Mouse (Mus musculus) brain, embryonic 14.5 days (tissue): ENCODE data around the gene Smdt1. TPM values are rescaled to one million over a fixed set of nuclear protein-coding genes. Genes with fewer than 3 reads are reported as not detected.

ENCODE experiments used
- DNase-seq: peaks from one replicate; pipeline ENCODE4 v3.0.0-alpha.2; 2011; ENCODE audit warnings: low read depth
- CTCF ChIP-seq: fragments of 200-500 bp; IDR thresholded peaks from 2 replicates; pipeline ENCODE4 v1.5.1; 2012; ENCODE audit warnings: inconsistent platforms, mild to moderate bottlenecking, moderate library complexity, borderline replicate concordance; ENCODE audit not compliant: insufficient read depth, insufficient read length; ENCODE audit errors: extremely low read depth
- POLR2A ChIP-seq: fragments of 200-500 bp; IDR thresholded peaks from 2 replicates; pipeline ENCODE4 v1.6.1; 2012; ENCODE audit warnings: mild to moderate bottlenecking, inconsistent platforms, borderline replicate concordance; ENCODE audit not compliant: poor library complexity, insufficient read depth, insufficient read length, severe bottlenecking; ENCODE audit errors: extremely low read depth
- polyA plus RNA-seq: library from polyadenylated mRNA; depleted of rRNA; stranded (reverse); fragments of >200 nt; gene quantifications from 2 replicates; pipeline ENCODE4 v1.2.3, GENCODE M21; 2012; rRNA removed

Gene Smdt1
- 231 and 270 TPM in 2 replicates for polyA plus RNA-seq

DNA sequence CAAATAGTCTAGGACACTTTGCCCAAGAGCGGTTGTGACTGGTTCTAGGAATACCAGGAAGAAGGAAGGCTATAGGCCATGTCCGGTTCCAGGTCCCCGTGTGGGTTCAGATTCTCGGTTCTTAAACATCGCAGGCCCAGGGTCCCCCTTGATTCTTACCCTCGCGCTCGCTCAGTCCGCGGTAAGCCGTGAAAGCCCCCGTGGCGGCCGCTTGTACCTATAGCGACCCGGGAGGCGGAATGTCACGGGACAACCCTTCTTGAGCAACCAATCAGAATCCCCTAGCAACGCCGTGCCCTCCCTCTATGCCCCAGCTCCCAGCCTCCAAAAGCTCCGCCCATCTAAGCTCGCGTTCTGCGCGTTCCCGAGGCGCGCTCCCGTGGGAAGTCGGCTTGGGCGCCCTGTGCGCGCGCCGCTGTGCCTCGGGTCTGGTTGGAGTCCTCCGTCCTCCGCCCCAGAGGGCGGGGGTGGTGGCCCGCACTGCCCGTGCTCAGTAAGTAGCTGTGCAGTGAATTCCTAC, at the start of gene Smdt1, which contains the start of the genes Naga and Pheta2:
TSS of gene Smdt1 (plus strand) at position 367 of the 520 bp plus-strand sequence.
TSS of gene Naga (minus strand) at position 333 of the 520 bp plus-strand sequence.
TSS of gene Pheta2 (plus strand) at position 350 of the 520 bp plus-strand sequence.
- DNase-seq = peak; percentile 98
- TF ChIP-seq POLR2A (peak; percentile 23; the same call in 1 of the 2 replicates), CTCF (no peak)

DNA sequence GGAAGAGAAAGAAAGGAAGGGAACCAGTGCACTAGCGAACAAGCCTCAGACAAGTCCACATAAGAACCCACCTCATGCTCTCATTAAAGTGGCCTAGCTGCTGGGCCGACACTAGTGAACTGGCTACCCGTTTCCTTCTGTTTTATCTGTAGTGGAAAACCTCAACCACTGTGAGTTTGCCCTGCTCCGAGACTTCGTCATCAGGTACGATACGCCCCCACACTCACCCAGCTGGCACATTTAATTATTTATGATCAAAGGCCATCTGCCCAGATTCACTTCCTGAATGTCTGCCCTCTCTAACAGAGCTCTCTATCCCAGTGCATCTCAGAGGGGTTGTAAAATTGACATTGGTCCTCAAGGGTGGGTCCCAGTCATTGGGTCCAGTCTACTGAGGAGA, 48.5 kb upstream of the Smdt1 start:
- TF ChIP-seq CTCF (no peak), POLR2A (no peak)
- no peak for DNase-seq

DNA sequence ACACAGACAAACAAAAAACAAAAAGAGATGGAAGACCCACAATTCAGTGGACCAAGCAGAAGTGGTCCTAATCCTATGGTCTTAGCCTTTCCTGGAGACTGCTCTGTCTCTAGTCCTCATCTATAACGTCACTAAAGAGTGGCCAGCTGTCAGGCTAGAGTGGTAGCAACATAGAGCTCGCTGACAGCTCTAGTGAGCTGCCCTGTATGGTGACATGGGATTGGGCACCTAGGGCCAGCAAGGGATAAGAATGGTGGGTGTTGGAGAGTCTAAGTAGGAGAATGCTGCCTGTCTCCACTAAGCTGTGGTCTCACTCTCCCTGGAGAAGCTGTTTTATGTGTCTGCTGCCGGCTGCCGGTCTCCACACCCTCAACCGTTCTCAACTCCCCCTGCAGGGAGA, 45.9 kb upstream of the Smdt1 start:
- TF ChIP-seq POLR2A (no peak), CTCF (no peak)

DNA sequence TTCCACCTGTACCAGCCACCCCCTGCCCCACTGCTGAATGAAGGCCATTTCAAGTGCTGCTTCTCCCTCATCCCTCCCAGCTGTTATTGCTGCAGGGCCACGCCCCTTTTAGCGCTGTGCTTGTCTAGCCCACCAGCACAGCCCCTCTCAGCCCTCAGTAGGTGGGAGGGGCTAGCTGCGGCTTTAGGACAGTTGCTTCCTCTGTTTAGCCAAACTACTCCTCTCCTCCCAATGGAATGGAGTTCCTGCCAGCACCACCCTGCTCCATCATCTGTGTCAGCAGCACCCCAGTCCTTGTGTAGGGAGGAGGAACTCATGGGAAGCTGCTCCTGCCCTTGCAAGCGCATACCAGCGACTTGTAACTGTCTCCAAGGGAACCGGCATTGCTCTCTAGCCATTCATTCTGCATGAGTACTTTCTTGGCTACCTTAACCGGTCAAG, 45.5 kb upstream of the Smdt1 start:
- peak; percentile 84 for DNase-seq
- TF ChIP-seq POLR2A (no peak), CTCF (no peak)

More for the DNA sequence above, 45.9 kb upstream of the Smdt1 start:
- DNase-seq = no peak

DNA sequence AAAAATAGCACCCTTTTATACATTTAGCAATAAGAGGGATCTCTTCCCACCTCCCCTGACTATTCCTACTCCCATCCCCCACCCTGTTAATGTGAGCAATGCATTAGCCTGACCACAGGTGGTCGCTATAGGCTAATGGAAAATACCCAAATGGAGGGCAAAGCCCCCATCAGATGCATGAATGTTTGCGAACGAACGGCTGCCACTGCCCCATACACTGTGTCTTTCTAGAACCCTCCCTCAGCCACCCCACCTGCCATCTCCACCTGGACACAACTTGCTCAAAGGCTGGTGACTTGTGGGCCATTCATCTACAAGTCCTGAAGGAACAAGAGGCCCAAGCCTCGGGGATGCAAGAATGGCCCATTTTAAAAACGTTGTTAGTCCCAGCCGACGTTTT, 44.7 kb upstream of the Smdt1 start:
- TF ChIP-seq CTCF = peak; percentile 53; the same call in 1 of the 2 replicates
- TF ChIP-seq POLR2A = no peak
- peak; percentile 76 for DNase-seq

DNA sequence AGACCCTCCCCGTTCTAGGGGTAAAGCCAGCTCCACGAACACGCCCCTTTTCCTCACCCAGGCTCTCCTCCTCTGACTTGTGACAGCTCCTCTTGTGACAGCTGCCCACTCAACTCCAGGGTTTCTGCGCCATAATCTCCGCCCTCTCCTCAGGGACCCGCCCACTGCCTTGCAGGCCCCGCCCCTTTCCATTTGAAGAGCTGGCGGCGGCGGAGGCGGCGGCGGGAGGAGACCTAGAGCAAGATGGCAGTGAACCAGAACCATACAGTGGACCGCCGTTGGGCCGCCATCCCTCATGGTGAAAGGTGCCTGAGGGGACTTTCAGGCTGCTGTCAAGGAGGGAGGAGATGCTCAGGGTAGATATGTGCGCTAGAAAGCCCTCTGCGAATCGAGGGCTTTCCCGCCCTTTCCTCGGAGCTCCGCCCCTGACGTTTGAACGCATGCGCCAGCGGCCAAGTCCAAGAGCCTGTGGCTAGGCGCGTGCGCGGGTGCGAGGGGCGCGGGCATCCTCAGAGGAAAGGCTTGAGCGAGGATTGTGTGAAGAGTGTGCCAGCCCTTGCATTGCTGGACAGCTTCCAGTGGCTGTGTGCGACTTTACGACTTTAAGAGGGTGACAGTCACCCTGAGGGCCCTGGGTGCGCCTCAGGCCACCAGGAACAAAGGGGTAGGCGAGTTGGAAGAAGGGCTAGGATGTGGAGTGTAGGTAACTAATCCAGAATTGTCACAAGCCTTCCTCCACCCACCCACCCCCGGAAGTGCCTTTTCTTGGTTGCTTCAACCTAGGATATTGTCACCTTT, 39.8 kb upstream of the Smdt1 start, which contains the start of gene Wbp2nl:
TSS of gene Wbp2nl (plus strand) at position 191 of the 798 bp plus-strand sequence.
- TF ChIP-seq CTCF (no peak), POLR2A (no peak)

DNA sequence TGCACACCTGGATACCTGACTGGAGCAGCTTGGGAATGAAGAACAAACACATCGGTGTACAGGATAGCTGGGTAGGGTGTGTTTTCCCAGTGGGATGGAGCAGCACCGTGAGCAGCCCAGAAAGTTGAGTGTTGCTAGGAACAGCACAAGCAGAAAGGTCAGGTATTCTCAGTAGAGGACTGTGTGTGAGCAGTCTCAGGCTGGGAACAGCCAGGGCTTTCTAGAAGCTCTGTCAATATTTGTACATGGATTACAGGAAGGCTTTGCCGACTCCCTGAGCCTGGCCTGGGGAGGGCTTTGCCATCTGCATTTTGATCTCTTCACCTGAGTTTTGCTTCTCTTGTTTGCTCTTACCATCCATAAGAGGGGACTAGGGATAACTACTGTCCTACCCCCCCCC, 31.7 kb upstream of the Smdt1 start:
- TF ChIP-seq POLR2A = no peak
- TF ChIP-seq CTCF = no peak
- peak; percentile 8 for DNase-seq

More for the DNA sequence above, 39.8 kb upstream of the Smdt1 start, which contains the start of gene Wbp2nl:
- peak; percentile 2 for DNase-seq

DNA sequence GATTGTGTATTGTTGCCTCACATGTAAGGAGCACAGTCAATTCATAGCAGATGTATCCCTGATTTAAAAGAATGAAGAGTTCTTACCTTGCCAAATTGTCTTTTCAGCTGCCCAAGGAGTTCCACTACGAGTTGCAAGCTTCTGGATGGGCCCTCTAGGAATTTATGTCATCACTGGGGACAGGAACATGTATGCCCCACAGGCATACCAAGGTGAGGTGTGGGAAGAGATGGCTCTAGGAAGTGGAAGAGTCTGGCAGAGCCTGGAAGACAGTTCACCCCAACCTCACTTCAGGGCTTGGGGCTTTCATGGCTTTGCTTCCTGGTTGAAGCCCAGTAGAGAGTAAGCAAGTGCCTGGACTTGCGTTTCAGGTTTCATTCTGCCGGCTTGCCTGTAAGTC, 30.3 kb upstream of the Smdt1 start:
- DNase-seq = no peak
- TF ChIP-seq POLR2A (no peak), CTCF (no peak)

DNA sequence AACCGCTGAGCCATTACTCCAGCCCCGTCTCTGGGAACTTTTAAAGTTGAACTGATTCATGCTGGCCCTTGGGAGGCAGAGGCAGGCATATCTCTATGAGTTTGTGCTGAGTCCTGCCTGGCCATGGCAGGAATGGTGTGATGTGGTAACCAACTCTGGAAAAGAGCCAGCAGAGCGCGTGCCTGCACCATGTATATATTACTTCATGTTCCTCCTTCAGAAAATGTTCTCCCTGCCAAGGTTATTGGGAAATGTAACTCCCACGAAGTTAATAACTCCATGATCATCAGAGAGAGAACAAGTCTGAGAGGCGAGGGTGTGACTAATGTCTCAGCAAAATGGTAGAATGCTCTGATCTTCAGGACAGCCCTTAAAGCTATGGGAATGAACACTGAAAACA, 20.9 kb upstream of the Smdt1 start:
- TF ChIP-seq CTCF (no peak), POLR2A (no peak)
- DNase-seq = no peak

DNA sequence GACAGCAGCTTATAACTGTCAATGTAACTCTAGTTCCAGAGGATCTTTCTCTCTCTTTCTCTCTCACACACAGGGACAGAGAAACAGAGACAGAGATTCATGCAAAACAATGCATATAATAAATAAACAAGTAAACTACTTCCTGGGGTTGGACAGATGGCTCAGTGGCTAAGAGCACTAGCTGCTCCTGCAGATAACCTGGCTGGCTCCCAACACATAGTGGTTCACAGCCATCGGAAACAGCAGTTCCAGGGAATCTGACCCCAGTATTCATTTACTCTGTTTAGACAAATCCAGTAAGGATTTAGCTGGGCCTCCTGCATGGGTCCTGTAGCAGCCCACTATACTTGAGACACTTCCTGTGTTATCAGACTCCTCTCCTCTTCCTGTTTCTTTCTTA, 19.1 kb upstream of the Smdt1 start:
- TF ChIP-seq POLR2A (no peak), CTCF (no peak)
- no peak for DNase-seq

DNA sequence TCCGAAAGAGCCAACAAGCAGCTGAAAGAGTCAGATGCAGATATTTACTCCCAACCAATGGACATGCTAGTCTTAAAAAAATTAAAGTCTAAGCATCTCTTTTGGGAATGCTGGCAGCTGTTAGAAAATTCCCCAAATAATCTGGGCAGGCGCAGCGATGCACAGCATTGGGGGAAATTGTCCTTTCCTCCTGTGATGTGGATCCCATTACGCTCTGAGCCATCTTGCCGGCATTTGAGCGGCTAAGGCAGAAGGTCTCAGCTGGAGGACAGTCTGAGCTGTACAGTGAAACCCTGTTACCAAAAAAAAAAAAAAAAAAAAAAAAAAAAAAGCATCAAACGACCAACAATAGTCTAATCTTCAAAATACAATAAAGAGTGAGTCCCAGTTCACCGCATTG, 16.6 kb upstream of the Smdt1 start:
- TF ChIP-seq POLR2A = no peak
- no peak for TF ChIP-seq CTCF
- no peak for DNase-seq
